Mouse (Mus musculus) T-helper 17 cell (primary cell): ENCODE measurements around the gene Ccp110.

Experiments
- in situ Hi-C, 2 experiments: fragments of 300-600 bp; cut with MboI, MseI; formaldehyde crosslinking; loops; 1 replicate in 1 of 2; 2 replicates in 1 of 2; pipeline ENCODE4 v1.15.1; 2025; ENCODE audit warnings: high pct_unique_total_duplicates in 2 of 2

Ccp110 gene

GRCm38 (mm10) chr7:118765604-118766003 lies 53.3 kb downstream of the Ccp110 start:
- in situ Hi-C loops: loop anchor here in 1 of 2 experiments (5.0 kb wide), 1 partner anchor 232 kb away; the partner anchor contains the start of gene Gprc5b

GRCm38 (mm10) chr7:118766119-118766833 lies 53.9 kb downstream of the Ccp110 start:
- in situ Hi-C loops: loop anchor here in 1 of 2 experiments (5.0 kb wide), 1 partner anchor 231 kb away; the partner anchor contains the start of gene Gprc5b

GRCm38 (mm10) chr7:118766834-118767224 lies 54.5 kb downstream of the Ccp110 start:
- in situ Hi-C loops: loop anchor here in 1 of 2 experiments (5.0 kb wide), 1 partner anchor 230 kb away; the partner anchor contains the start of gene Gprc5b

GRCm38 (mm10) chr7:118769208-118769607 lies 56.9 kb downstream of the Ccp110 start:
- in situ Hi-C loops: loop anchor here in 1 of 2 experiments (5.0 kb wide), 1 partner anchor 228 kb away; the partner anchor contains the start of gene Gprc5b

GRCm38 (mm10) chr7:118769655-118770054 lies 57.3 kb downstream of the Ccp110 start:
- in situ Hi-C loops: loop anchor here (5.0 kb wide), 2 partner anchors 228 to 748 kb away; partner anchors contain the start of genes Acsm5 (in 1 of the 2) and Gprc5b (in 1 of the 2)

- in situ Hi-C loops: loop anchor here in 1 of 2 experiments (5.0 kb wide), 1 partner anchor 744 kb away; the partner anchor contains the start of gene Acsm5
These were observed 60.7 kb downstream of the Ccp110 start for GRCm38 (mm10) chr7:118773027-118773426.

GRCm38 (mm10) chr7:118775991-118776390 lies 63.6 kb downstream of the Ccp110 start:
- in situ Hi-C loops: no loop called here

- in situ Hi-C loops: no loop called here
These were observed 64.1 kb downstream of the Ccp110 start for GRCm38 (mm10) chr7:118776491-118776890.

GRCm38 (mm10) chr7:118777598-118778394 lies 65.4 kb downstream of the Ccp110 start:
- in situ Hi-C loops: no loop called here

- in situ Hi-C loops: no loop called here
These were observed 66.2 kb downstream of the Ccp110 start for GRCm38 (mm10) chr7:118778561-118778960.

GRCm38 (mm10) chr7:118783305-118784001 lies 71.1 kb downstream of the Ccp110 start:
- in situ Hi-C loops: loop anchor here in 1 of 2 experiments (10.0 kb wide), 1 partner anchor 731 kb away; the partner anchor contains the start of gene Acsm5

GRCm38 (mm10) chr7:118786091-118786490 lies 73.7 kb downstream of the Ccp110 start:
- in situ Hi-C loops: loop anchor here in 1 of 2 experiments (10.0 kb wide), 1 partner anchor 729 kb away; the partner anchor contains the start of gene Acsm5
